Mouse (Mus musculus) naive thymus-derived CD4-positive, alpha-beta T cell, adult 5 months (primary cell): ENCODE measurements around the gene Iqcf5. TPM values are rescaled to one million over a fixed set of nuclear protein-coding genes. Genes with fewer than 3 reads are reported as not detected.

Source experiments
- polyA plus RNA-seq: library from polyadenylated mRNA; unstranded; fragments of 100-300 nt; shearing (Covaris generic); gene quantifications from one replicate; pipeline ENCODE4 v1.2.1, GENCODE M21; 2017

The Iqcf5 gene
- polyA plus RNA-seq = not detected

DNA sequence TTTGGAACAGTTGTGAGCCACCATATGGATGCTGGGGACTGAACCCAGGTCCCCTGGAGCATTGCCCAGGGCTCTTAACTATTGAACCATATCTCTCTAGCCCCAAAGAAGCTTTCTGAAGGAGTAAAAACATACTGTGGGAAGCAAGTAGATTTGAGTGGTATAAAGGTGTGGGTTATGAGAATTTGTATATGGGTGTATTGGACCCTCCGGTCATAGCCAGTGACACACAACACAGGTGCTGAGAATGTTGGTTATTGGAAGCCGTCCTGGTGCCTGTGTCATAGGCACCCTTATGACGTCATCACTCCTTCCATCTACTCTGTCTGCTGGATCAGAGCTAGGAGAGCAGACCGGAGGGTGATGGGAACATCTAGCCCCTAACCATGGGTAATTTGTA, at the start of gene Iqcf5:
Iqcf5 (plus strand) TSS at position 301 of the 400 bp plus-strand sequence.

DNA sequence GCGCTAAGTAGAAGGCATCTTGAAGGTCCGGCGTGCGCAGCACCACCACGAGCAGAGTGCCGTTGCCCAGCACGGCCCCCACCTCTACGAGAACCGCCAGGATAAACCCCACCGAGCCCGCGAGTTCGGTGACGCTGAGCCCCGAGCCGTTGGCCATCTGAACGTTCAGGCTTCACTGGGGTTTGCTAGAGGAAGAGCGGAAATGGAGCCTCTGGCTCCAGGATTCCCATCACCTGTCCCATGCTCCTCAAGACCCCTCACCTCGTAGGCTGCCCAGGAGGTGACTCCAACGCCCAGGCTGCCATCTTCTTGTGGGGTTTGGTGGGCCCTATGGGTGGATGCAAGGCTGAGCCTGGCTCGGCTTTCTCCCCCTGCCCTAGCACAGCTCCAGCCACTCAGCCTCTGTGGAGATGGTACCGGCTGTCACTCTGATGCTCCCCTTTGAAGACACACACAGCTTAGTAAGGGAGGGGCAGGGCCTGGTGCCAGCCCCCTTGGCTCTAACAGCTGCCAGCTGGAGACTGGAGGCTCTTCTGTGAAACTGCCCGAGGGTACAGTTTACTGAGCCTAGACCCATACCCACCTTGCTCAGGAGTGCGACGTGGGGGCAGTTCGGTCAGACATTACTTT, 48.7 kb upstream of the Iqcf5 start, which contains the start of gene Gpr62:
Gpr62 (minus strand) TSS at position 368 of the 630 bp plus-strand sequence.

DNA sequence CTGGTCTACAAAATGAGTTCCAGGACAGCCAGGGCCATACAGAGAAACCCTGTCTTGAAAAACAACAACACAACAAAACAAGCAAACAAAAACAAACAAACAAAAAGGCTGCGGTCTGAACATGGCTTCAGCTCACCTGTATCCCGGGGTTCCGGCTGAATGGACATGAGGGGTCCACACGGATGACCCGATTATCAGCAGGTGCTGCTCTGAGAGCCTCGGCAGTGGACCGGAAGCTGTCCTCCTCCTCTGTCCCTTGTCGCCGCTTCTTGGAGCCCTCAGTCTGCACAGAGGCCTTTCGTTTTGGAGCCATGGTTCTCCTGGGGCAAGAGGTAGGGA, 38.7 kb upstream of the Iqcf5 start, which contains the start of gene Rrp9:
Rrp9 (plus strand) TSS at position 301 of the 339 bp plus-strand sequence.

DNA sequence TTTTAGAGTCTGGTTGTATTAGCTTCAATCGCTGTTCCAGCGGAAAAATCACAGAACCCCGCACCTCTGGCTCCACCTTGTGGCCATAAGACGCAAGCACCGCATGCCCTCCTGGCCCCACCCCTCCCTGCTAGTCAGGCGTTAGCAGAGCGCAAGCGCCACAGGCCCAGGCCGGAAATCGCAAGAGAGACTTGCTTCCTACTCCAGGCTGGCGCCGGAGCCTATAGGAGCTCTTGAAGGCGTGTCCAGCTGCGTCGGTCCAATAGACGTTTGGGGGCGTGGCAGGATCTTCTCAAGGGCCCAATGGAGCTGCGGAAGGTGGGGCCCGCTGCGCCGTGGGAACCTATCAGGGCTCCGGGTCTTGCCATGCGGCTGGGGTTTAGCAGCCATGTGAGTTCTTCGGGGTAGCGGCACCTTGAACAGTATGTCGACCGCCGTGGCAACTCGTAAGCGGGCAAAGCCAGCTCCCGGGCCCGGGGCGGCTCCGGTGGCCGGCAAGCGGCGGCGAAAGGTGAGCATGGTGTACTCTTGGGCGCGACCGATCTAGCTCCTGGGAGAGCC, 37.4 kb upstream of the Iqcf5 start, which contains the start of gene Parp3:
Parp3 (minus strand) TSS at position 26 of the 561 bp plus-strand sequence.

GRCm38 (mm10) chr9:106499667-106500066, 14.7 kb upstream of the Iqcf5 start, which contains the start of gene Iqcf1:
Gene Iqcf1, plus strand, starts transcription at chr9:106499967.

GRCm38 (mm10) chr9:106561531-106561930, 47.2 kb downstream of the Iqcf5 start, which contains the start of gene Iqcf3:
Gene Iqcf3, minus strand, starts transcription at chr9:106561631.

Other genes with a start within 250 kb of the Iqcf5 start
- 3.2 TPM for gene Poc1a, start 233.5 kb upstream of the Iqcf5 start, polyA plus RNA-seq
- gene Dusp7, start 145.9 kb upstream of the Iqcf5 start, polyA plus RNA-seq = 27.5 TPM
- gene Rpl29, start 85.1 kb upstream of the Iqcf5 start, polyA plus RNA-seq = 699 TPM
- gene Acy1, start 76.3 kb upstream of the Iqcf5 start, polyA plus RNA-seq = 13.8 TPM
- 5.1 TPM for gene Abhd14b, start 67.1 kb upstream of the Iqcf5 start, polyA plus RNA-seq
- 8.6 TPM for gene Abhd14a, start 66.9 kb upstream of the Iqcf5 start, polyA plus RNA-seq
- gene Pcbp4, start 61.3 kb upstream of the Iqcf5 start, polyA plus RNA-seq = 8.3 TPM
- not detected for gene Gpr62, start 48.6 kb upstream of the Iqcf5 start, polyA plus RNA-seq
- 98.3 TPM for gene Rrp9, start 38.6 kb upstream of the Iqcf5 start, polyA plus RNA-seq
- gene Parp3, start 37.6 kb upstream of the Iqcf5 start, polyA plus RNA-seq = 46.8 TPM
- not detected for gene Iqcf1, start 14.6 kb upstream of the Iqcf5 start, polyA plus RNA-seq
- not detected for gene Iqcf3, start 47.1 kb downstream of the Iqcf5 start, polyA plus RNA-seq
- not detected for gene Iqcf4, start 56.4 kb downstream of the Iqcf5 start, polyA plus RNA-seq
- gene Iqcf6, start 112.0 kb downstream of the Iqcf5 start, polyA plus RNA-seq = not detected
- not detected for gene Grm2, start 141.5 kb downstream of the Iqcf5 start, polyA plus RNA-seq
- gene Tex264, start 171.4 kb downstream of the Iqcf5 start, polyA plus RNA-seq = 63.1 TPM